Mouse (Mus musculus) kidney, embryonic 15.5 days (tissue): ENCODE data around the gene Rbm20. TPM values are rescaled to one million over a fixed set of nuclear protein-coding genes. Genes with fewer than 3 reads are reported as not detected.

ENCODE experiments used
- ATAC-seq: fragments of 200-750 bp; cut with Nextera tagmentation; replicated peaks from 2 replicates; pipeline ENCODE4 v1.8.0; 2017; ENCODE audit warnings: moderate TSS enrichment; ENCODE audit not compliant: low FRiP score
- H3K27ac ChIP-seq: fragments of 300-500 bp; sonication (generic); 2 replicates; pipeline ENCODE4 v1.5.1; 2015; ENCODE audit warnings: mild to moderate bottlenecking, inconsistent platforms
- H3K27me3 ChIP-seq: fragments of 300-500 bp; sonication (generic); 2 replicates; pipeline ENCODE4 v1.6.1; 2015; ENCODE audit warnings: inconsistent platforms
- H3K36me3 ChIP-seq: fragments of 300-500 bp; sonication (generic); 2 replicates; pipeline ENCODE4 v1.6.1; 2015; ENCODE audit warnings: inconsistent platforms
- H3K4me1 ChIP-seq: fragments of 300-500 bp; sonication (generic); 2 replicates; pipeline ENCODE4 v1.6.1; 2015; ENCODE audit warnings: inconsistent platforms
- H3K4me2 ChIP-seq: fragments of 300-500 bp; sonication (generic); 2 replicates; pipeline ENCODE4 v1.6.1; 2015; ENCODE audit warnings: moderate library complexity, mild to moderate bottlenecking, inconsistent platforms
- H3K4me3 ChIP-seq: fragments of 300-500 bp; sonication (generic); replicated peaks from 2 replicates; pipeline ENCODE4 v1.5.1; 2015; ENCODE audit warnings: mild to moderate bottlenecking, inconsistent platforms
- H3K9ac ChIP-seq: fragments of 300-500 bp; sonication (generic); 2 replicates; pipeline ENCODE4 v1.6.1; 2015; ENCODE audit warnings: mild to moderate bottlenecking, inconsistent platforms
- H3K9me3 ChIP-seq: fragments of 300-500 bp; sonication (generic); replicated peaks from 2 replicates; pipeline ENCODE4 v1.6.1; 2016; ENCODE audit warnings: inconsistent platforms
- WGBS: fragments of 180-500 bp; shearing (Covaris S2); methylation state at CpG from one replicate; pipeline ENCODE4 v1.1.7; 2015; ENCODE audit warnings: mixed read lengths; 5-methylcytosine and 5-hydroxymethylcytosine counted together
- polyA plus RNA-seq: library from polyadenylated mRNA; unstranded; fragments of >200 nt; fragmentation: Nextera tagmentation; extraction: Ambion mirVana; gene quantifications from 2 replicates; pipeline ENCODE4 v1.2.1, GENCODE M21; 2015

Rbm20 gene
- polyA plus RNA-seq, 1 experiment from 2014 or later = 2.9 TPM

- Histone ChIP-seq H3K36me3 (no peaks in the 10 kb centered on the region), H3K4me3 (no peak overlapping the region), H3K27me3 (no peaks in the 10 kb centered on the region), H3K9me3 (no peaks in the 10 kb centered on the region), H3K9ac (no peak overlapping the region), H3K4me2 (no peak overlapping the region), H3K4me1 (peaks cover 32% of the 10 kb centered on the region), H3K27ac (no peak overlapping the region)
- WGBS = 87% methylated on average over 3 of the region's 3 CpGs
- no peak for ATAC-seq
Observed at GRCm38 (mm10) chr19:53887822-53888221, 210.7 kb downstream of the Rbm20 start.

GRCm38 (mm10) chr19:53888331-53888730 is 211.2 kb downstream of the Rbm20 start:
- no peak overlapping the region for H3K27ac ChIP-seq
- no peak for ATAC-seq
- no peak overlapping the region for H3K4me3 ChIP-seq
- no peaks in the 10 kb centered on the region for H3K36me3 ChIP-seq
- no peak overlapping the region for H3K4me2 ChIP-seq
- H3K9me3 ChIP-seq = no peaks in the 10 kb centered on the region
- no peak overlapping the region for H3K9ac ChIP-seq
- H3K4me1 ChIP-seq = peaks cover 34% of the 10 kb centered on the region
- 79% methylated on average over 9 of the region's 9 CpGs for WGBS
- H3K27me3 ChIP-seq = no peaks in the 10 kb centered on the region

GRCm38 (mm10) chr19:53889555-53889954 is 212.4 kb downstream of the Rbm20 start:
- WGBS = 63% methylated on average over 5 of the region's 5 CpGs
- H3K9me3 ChIP-seq = no peaks in the 10 kb centered on the region
- no peak for ATAC-seq

GRCm38 (mm10) chr19:53890274-53890673 is 213.2 kb downstream of the Rbm20 start:
- Histone ChIP-seq H3K27ac (no peak overlapping the region), H3K27me3 (no peaks in the 10 kb centered on the region), H3K4me2 (no peak overlapping the region), H3K4me3 (no peak overlapping the region), H3K36me3 (no peaks in the 10 kb centered on the region), H3K9ac (no peak overlapping the region), H3K9me3 (no peaks in the 10 kb centered on the region), H3K4me1 (peaks cover 38% of the 10 kb centered on the region)
- 78% methylated on average over 5 of the region's 5 CpGs for WGBS
- no peak for ATAC-seq

More at GRCm38 (mm10) chr19:53889555-53889954, 212.4 kb downstream of the Rbm20 start:
- Histone ChIP-seq H3K9ac (no peak overlapping the region), H3K27ac (no peak overlapping the region), H3K27me3 (no peaks in the 10 kb centered on the region), H3K4me3 (no peak overlapping the region), H3K36me3 (no peaks in the 10 kb centered on the region), H3K4me1 (peaks cover 40% of the 10 kb centered on the region), H3K4me2 (no peak overlapping the region)

GRCm38 (mm10) chr19:53890781-53891251 is 213.7 kb downstream of the Rbm20 start:
- peak overlapping the region; percentile 90; the same call in 1 of the 2 replicates for H3K27ac ChIP-seq

GRCm38 (mm10) chr19:53891569-53891968 is 214.5 kb downstream of the Rbm20 start:
- Histone ChIP-seq H3K36me3 (no peaks in the 10 kb centered on the region), H3K27ac (peak overlapping the region; percentile 90), H3K9ac (no peak overlapping the region), H3K4me3 (no peak overlapping the region), H3K4me1 (peaks cover 33% of the 10 kb centered on the region), H3K4me2 (no peak overlapping the region), H3K27me3 (no peaks in the 10 kb centered on the region), H3K9me3 (no peaks in the 10 kb centered on the region)
- ATAC-seq = no peak
- WGBS = 93% methylated on average over 2 of the region's 2 CpGs

More at GRCm38 (mm10) chr19:53890781-53891251, 213.7 kb downstream of the Rbm20 start:
- no peaks in the 10 kb centered on the region for H3K9me3 ChIP-seq
- WGBS = 74% methylated on average over 5 of the region's 5 CpGs
- no peak overlapping the region for H3K9ac ChIP-seq
- H3K4me3 ChIP-seq = no peak overlapping the region
- no peaks in the 10 kb centered on the region for H3K36me3 ChIP-seq
- H3K4me2 ChIP-seq = no peak overlapping the region
- no peaks in the 10 kb centered on the region for H3K27me3 ChIP-seq
- H3K4me1 ChIP-seq = peaks cover 33% of the 10 kb centered on the region
- ATAC-seq = no peak

GRCm38 (mm10) chr19:53892061-53892460 is 215.0 kb downstream of the Rbm20 start, which contains the start of gene Pdcd4:
Pdcd4 (plus strand) TSS chr19:53892231.
- H3K9ac ChIP-seq = no peak within 1 kb of the TSS
- H3K36me3 ChIP-seq = no peaks in the 10 kb centered on the region
- H3K4me3 ChIP-seq = no peak within 1 kb of the TSS
- 50% methylated on average over 3 of the region's 3 CpGs for WGBS
- no peaks in the 10 kb centered on the region for H3K27me3 ChIP-seq
- ATAC-seq = peak; percentile 65; the same call in 1 of the 2 replicates
- H3K4me2 ChIP-seq = no peak within 1 kb of the TSS
- no peaks in the 10 kb centered on the region for H3K9me3 ChIP-seq
- peaks cover 33% of the 10 kb centered on the region for H3K4me1 ChIP-seq
- peak within 1 kb of the TSS; percentile 90 for H3K27ac ChIP-seq

GRCm38 (mm10) chr19:53892838-53893359 is 215.8 kb downstream of the Rbm20 start:
- Histone ChIP-seq H3K27ac (peak overlapping the region; percentile 90), H3K9ac (no peak overlapping the region), H3K4me1 (peaks cover 33% of the 10 kb centered on the region), H3K9me3 (no peaks in the 10 kb centered on the region), H3K4me3 (no peak overlapping the region), H3K27me3 (no peaks in the 10 kb centered on the region), H3K4me2 (no peak overlapping the region), H3K36me3 (no peaks in the 10 kb centered on the region)
- no peak for ATAC-seq
- 54% methylated on average over 9 of the region's 9 CpGs for WGBS

GRCm38 (mm10) chr19:53893711-53894171 is 216.6 kb downstream of the Rbm20 start:
- no peak for ATAC-seq
- no peak overlapping the region for H3K4me2 ChIP-seq
- H3K4me3 ChIP-seq = no peak overlapping the region
- peaks cover 33% of the 10 kb centered on the region for H3K4me1 ChIP-seq
- H3K27me3 ChIP-seq = no peaks in the 10 kb centered on the region
- 58% methylated on average over 3 of the region's 3 CpGs for WGBS
- peak overlapping the region; percentile 90; the same call in 1 of the 2 replicates for H3K27ac ChIP-seq
- H3K9me3 ChIP-seq = no peaks in the 10 kb centered on the region
- no peak overlapping the region for H3K9ac ChIP-seq
- H3K36me3 ChIP-seq = no peaks in the 10 kb centered on the region

- no peak overlapping the region for H3K4me2 ChIP-seq
- H3K4me3 ChIP-seq = no peak overlapping the region
- no peak for ATAC-seq
- 73% methylated on average over 12 of the region's 12 CpGs for WGBS
- peaks cover 31% of the 10 kb centered on the region for H3K4me1 ChIP-seq
- no peaks in the 10 kb centered on the region for H3K9me3 ChIP-seq
- H3K9ac ChIP-seq = no peak overlapping the region
- 0 out of 2 replicates have a peak overlapping the region, but pooled peaks have one; percentile 29 for H3K27ac ChIP-seq
- H3K36me3 ChIP-seq = no peaks in the 10 kb centered on the region
- no peaks in the 10 kb centered on the region for H3K27me3 ChIP-seq
Observed at GRCm38 (mm10) chr19:53894538-53895121, 217.5 kb downstream of the Rbm20 start.

- Histone ChIP-seq H3K36me3 (no peaks in the 10 kb centered on the region), H3K4me2 (no peak overlapping the region), H3K4me3 (no peak overlapping the region), H3K27me3 (no peaks in the 10 kb centered on the region), H3K4me1 (peaks cover 19% of the 10 kb centered on the region), H3K9ac (no peak overlapping the region), H3K9me3 (no peaks in the 10 kb centered on the region), H3K27ac (no peak overlapping the region)
- 81% methylated on average over 5 of the region's 5 CpGs for WGBS
- no peak for ATAC-seq
Observed at GRCm38 (mm10) chr19:53898046-53898445, 220.9 kb downstream of the Rbm20 start.

GRCm38 (mm10) chr19:53898498-53898897 is 221.4 kb downstream of the Rbm20 start:
- H3K9ac ChIP-seq = no peak overlapping the region
- WGBS = 72% methylated on average over 4 of the region's 4 CpGs
- H3K4me3 ChIP-seq = no peak overlapping the region
- no peak overlapping the region for H3K27ac ChIP-seq
- ATAC-seq = no peak
- H3K36me3 ChIP-seq = no peaks in the 10 kb centered on the region
- no peaks in the 10 kb centered on the region for H3K9me3 ChIP-seq
- H3K27me3 ChIP-seq = no peaks in the 10 kb centered on the region
- peaks cover 16% of the 10 kb centered on the region for H3K4me1 ChIP-seq
- H3K4me2 ChIP-seq = no peak overlapping the region
